ENCODE assay signal across 15 mouse cellular contexts in the genomic region with DNA sequence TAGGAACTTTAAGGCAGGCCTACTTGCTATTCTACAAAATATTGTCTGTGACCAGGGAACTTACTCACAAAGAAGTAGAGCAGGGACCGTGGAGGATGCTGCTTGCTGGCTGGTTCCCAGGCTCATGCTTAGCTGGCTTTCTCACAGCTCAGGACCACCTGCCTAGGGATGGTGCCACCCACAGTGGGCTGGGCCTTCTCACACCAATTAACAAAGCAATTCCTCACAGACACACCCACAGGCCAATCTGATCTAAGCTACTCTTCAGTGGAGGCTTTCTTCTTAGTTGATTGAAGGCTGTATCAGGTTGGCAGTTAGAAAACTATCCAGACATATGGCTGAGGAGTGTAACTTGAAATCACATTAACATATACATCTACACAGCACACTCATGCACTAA.
"Had no signal": no experiment of that assay in that cellular context is flagged by ENCODE, and none has a peak within 500 bp of the region (broad histone marks: within the 10 kb centered on the region; RNA-seq: fewer than 3 reads in every experiment).

No protein-coding gene starts in this region.

- H3K36me3 ChIP-seq: liver, embryonic 13.5 days; liver, embryonic 15.5 days; lung, embryonic 15.5 days; midbrain, embryonic 13.5 days; midbrain, embryonic 15.5 days; neural tube, embryonic 12.5 days had no signal

- H3K27me3 ChIP-seq: liver, embryonic 13.5 days; liver, embryonic 15.5 days; lung, embryonic 15.5 days; megakaryocyte, embryonic 14.5 days; midbrain, embryonic 13.5 days; midbrain, embryonic 15.5 days; neural tube, embryonic 12.5 days had no signal

- DNase-seq: liver, embryonic 13.5 days; liver, postnatal 0 days; lung, adult 2 months; lung, postnatal 14 days; lung, postnatal 36 days; right cerebral cortex, postnatal 14 days; thymus, adult 18-20 months; thymus, postnatal 14 days; thymus, postnatal 4 days had no signal
